Mouse (Mus musculus): ENCODE measurements at regions not wholly inside any gene's neighbourhood (a gene's known extent, or its start where the extent isn't known, plus 50 kb on each side); places are given as distances from the start of the nearest gene placed in this dataset. TPM values are rescaled to one million over a fixed set of nuclear protein-coding genes. Genes with fewer than 3 reads are reported as not detected.
"Not testable (repeated sequence)": the region's sequence is repeated elsewhere in the genome, so short reads cannot be mapped to it uniquely, and the experiment has no call there.

DNA sequence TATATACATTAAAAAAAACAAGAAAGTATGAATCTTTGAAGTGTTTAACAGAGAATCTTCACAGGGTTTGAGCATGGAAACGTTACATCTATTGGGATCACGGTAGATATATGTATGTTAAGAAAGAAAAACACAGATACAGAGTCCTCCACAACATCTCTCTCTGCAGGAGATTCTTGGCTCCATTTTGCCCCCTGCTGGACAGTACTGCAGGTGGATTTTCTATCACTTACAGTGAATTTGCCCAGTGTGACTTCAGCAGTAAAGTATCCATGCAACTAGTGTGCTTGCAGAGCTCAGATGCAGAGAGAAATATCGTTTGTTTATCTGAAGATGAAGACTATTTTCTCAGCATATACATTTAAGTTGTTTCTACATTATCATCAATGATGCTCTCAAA, 1071.5 kb downstream of the Adam6a start:
- Histone ChIP-seq H3K4me1 (ENCODE audit: insufficient read depth, low read length) (no peaks in the 10 kb centered on the region), H3K9ac (replicated peaks; ENCODE audit: low read length, poor library complexity, severe bottlenecking) (no peak overlapping the region), H3K36me3 (ENCODE audit: insufficient read depth, low read length) (no peaks in the 10 kb centered on the region), H3K4me2 (ENCODE audit: low read depth, low read length, poor library complexity, severe bottlenecking) (no peak overlapping the region), H3K9me3 (ENCODE audit: low read length) (peaks cover 40% of the 10 kb centered on the region; the same call in 1 of the 2 replicates), H3K27me3 (ENCODE audit: insufficient read depth, low read length) (no peaks in the 10 kb centered on the region), H3K27ac (ENCODE audit: low read depth, low read length) (no peak overlapping the region), H3K4me3 (ENCODE audit: low read depth, low read length) (no peak overlapping the region)
- WGBS = 58% methylated on average over 3 of the region's 3 CpGs
- no peak for ATAC-seq (ENCODE audit: low FRiP score)
- TF ChIP-seq CTCF (IDR thresholded peaks at IDR 0.05) = no peak
- no peak for DNase-seq (ENCODE audit: low spot score)

DNA sequence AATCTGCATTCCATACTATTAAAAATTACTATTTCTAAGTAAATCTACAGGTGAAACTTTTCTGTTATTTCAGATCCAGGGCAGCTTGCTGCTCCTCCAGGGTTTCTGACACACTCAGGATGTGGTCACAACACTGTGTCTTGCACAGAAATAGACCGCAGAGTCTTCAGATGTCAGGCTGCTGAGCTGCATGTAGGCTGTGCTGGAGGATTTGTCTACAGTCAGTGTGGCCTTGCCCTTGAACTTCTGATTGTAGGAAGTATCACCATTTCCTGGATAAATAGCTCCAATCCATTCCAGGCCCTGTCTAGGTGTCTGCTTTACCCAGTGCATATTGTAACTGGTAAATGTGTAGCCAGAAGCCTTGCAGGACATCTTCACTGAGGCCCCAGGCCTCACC, 1072.0 kb downstream of the Adam6a start:
- Histone ChIP-seq H3K36me3 (ENCODE audit: insufficient read depth, low read length) (no peaks in the 10 kb centered on the region), H3K4me2 (ENCODE audit: low read depth, low read length, poor library complexity, severe bottlenecking) (no peak overlapping the region), H3K4me1 (ENCODE audit: insufficient read depth, low read length) (no peaks in the 10 kb centered on the region), H3K9ac (replicated peaks; ENCODE audit: low read length, poor library complexity, severe bottlenecking) (no peak overlapping the region), H3K9me3 (ENCODE audit: low read length) (peaks cover 36% of the 10 kb centered on the region; the same call in 1 of the 2 replicates), H3K4me3 (ENCODE audit: low read depth, low read length) (no peak overlapping the region), H3K27me3 (ENCODE audit: insufficient read depth, low read length) (no peaks in the 10 kb centered on the region), H3K27ac (ENCODE audit: low read depth, low read length) (no peak overlapping the region)
- DNase-seq (ENCODE audit: low spot score) (no peak), ATAC-seq (ENCODE audit: low FRiP score) (no peak)
- no peak for TF ChIP-seq CTCF (IDR thresholded peaks at IDR 0.05)
- 90% methylated on average over 1 of the region's 1 CpGs for WGBS

DNA sequence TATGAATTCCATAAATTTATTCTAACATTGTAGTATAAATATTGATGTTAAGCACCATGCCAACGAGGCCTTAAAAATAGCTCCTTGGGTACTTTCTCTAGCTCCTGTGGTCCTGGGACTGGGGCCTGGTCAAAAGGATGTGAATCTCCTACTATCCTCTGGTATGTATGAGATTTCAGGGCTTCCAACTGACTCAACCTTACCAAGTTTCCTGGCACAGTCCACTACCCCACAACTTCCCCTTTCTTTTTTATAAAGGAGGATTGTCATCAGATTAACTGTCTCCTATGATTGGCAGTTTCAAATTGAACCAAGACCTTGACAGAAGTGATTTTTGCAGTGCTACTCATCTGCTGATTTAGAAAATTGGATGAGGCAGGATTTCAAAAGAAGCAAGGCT, 1097.4 kb downstream of the Adam6a start:
- Histone ChIP-seq H3K27me3 (ENCODE audit: insufficient read depth, low read length) (no peaks in the 10 kb centered on the region), H3K27ac (ENCODE audit: low read depth, low read length) (no peak overlapping the region), H3K4me3 (ENCODE audit: low read depth, low read length) (no peak overlapping the region), H3K4me2 (ENCODE audit: low read depth, low read length, poor library complexity, severe bottlenecking) (no peak overlapping the region), H3K9me3 (ENCODE audit: low read length) (peaks cover 4% of the 10 kb centered on the region), H3K9ac (replicated peaks; ENCODE audit: low read length, poor library complexity, severe bottlenecking) (no peak overlapping the region), H3K36me3 (ENCODE audit: insufficient read depth, low read length) (no peaks in the 10 kb centered on the region), H3K4me1 (ENCODE audit: insufficient read depth, low read length) (no peaks in the 10 kb centered on the region)
- 63% methylated on average over 1 of the region's 1 CpGs for WGBS
- DNase-seq (ENCODE audit: low spot score) (no peak), ATAC-seq (ENCODE audit: low FRiP score) (no peak)
- no peak for TF ChIP-seq CTCF (IDR thresholded peaks at IDR 0.05)

DNA sequence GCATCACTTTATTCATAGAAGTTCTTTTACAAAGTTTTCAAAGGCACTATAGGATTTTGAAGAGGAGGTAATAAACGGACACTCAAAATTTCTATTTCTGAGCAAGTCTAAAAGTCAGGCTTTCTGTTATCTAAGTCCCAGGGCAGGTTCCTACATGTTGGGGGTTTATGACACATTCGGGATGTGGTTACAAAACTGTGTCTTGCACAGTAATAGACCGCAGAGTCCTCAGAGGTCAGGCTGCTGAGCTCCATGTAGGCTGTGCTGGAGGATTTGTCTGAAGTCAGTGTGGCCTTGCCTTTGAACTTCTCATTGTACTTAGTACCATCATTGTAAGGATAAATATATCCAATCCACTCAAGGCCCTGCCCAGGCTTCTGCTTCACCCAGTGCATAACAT, 1102.7 kb downstream of the Adam6a start:
- Histone ChIP-seq H3K36me3 (ENCODE audit: insufficient read depth, low read length) (no peaks in the 10 kb centered on the region), H3K4me2 (ENCODE audit: low read depth, low read length, poor library complexity, severe bottlenecking) (no peak overlapping the region), H3K4me3 (ENCODE audit: low read depth, low read length) (no peak overlapping the region), H3K27me3 (ENCODE audit: insufficient read depth, low read length) (no peaks in the 10 kb centered on the region), H3K27ac (ENCODE audit: low read depth, low read length) (no peak overlapping the region), H3K9ac (replicated peaks; ENCODE audit: low read length, poor library complexity, severe bottlenecking) (no peak overlapping the region), H3K4me1 (ENCODE audit: insufficient read depth, low read length) (no peaks in the 10 kb centered on the region), H3K9me3 (ENCODE audit: low read length) (peaks cover 9% of the 10 kb centered on the region)
- TF ChIP-seq CTCF (IDR thresholded peaks at IDR 0.05) = no peak
- 82% methylated on average over 3 of the region's 3 CpGs for WGBS
- no peak for ATAC-seq (ENCODE audit: low FRiP score)
- no peak for DNase-seq (ENCODE audit: low spot score)

DNA sequence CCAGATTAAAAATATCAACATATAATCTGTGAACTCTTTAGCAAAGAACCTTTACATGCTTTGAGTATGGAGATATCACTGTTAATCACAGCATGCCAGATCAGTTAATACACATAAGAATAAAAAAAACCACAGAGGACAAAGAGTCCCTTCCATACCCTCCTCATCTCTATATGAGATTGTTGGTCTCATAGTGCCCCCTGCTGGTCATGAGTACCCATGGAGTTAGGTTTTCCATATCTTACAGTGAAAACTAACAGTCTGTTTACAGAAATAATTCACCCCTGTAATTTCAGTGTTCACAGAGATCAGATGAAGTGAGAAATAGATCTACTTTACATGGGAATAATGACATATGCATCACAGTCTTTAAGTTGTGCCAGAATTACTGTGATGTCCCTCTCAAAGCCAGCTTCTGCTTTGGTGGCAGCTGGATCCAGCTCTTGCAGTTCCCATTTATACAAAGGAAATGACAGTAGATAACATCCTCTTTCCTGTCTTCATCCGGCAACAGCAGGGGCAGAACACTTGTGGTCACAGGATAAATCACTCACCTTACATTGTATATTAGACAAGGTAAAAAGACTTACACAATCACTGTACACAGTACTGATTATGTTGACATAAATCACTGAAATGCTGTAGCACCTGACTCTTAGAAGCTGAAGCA, 1106.9 kb downstream of the Adam6a start:
- 91% methylated on average over 1 of the region's 1 CpGs for WGBS
- ATAC-seq (ENCODE audit: low FRiP score); H3K4me3 ChIP-seq (ENCODE audit: low read depth, low read length); H3K27me3 ChIP-seq (ENCODE audit: insufficient read depth, low read length); H3K9ac ChIP-seq (replicated peaks; ENCODE audit: low read length, poor library complexity, severe bottlenecking); DNase-seq (ENCODE audit: low spot score); H3K9me3 ChIP-seq (ENCODE audit: low read length); H3K4me1 ChIP-seq (ENCODE audit: insufficient read depth, low read length); H3K27ac ChIP-seq (ENCODE audit: low read depth, low read length); H3K36me3 ChIP-seq (ENCODE audit: insufficient read depth, low read length); H3K4me2 ChIP-seq (ENCODE audit: low read depth, low read length, poor library complexity, severe bottlenecking): not testable (repeated sequence)

DNA sequence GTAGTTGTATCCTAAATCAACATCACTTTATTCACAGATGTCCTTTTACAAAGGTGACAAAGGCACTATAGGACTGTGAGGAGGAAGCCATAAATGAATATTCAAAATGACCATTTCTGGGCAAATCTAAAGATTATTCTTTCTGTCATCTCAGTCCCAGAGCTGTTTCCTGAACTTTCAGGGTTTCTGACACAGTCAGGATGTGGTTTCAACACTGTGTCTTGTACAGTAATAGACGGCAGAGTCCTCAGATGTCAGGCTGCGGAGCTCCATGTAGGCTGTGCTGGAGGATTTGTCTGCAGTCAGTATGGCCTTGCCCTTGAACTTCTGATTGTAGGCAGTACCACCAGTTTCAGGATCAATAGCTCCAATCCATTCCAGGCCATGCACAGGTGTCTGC, 1113.4 kb downstream of the Adam6a start:
- DNase-seq (ENCODE audit: low spot score); H3K9ac ChIP-seq (replicated peaks; ENCODE audit: low read length, poor library complexity, severe bottlenecking): not testable (repeated sequence)

More for the DNA sequence above, 1113.4 kb downstream of the Adam6a start:
- not testable (repeated sequence) for H3K4me2 ChIP-seq (ENCODE audit: low read depth, low read length, poor library complexity, severe bottlenecking); H3K27ac ChIP-seq (ENCODE audit: low read depth, low read length); H3K27me3 ChIP-seq (ENCODE audit: insufficient read depth, low read length); H3K4me3 ChIP-seq (ENCODE audit: low read depth, low read length); H3K4me1 ChIP-seq (ENCODE audit: insufficient read depth, low read length); H3K9me3 ChIP-seq (ENCODE audit: low read length); H3K36me3 ChIP-seq (ENCODE audit: insufficient read depth, low read length); ATAC-seq (ENCODE audit: low FRiP score)
- WGBS = 88% methylated on average over 1 of the region's 2 CpGs

Small RNAs in the stretch of these regions (microRNA-seq; reads per million reads assigned to microRNA genes)
- gene Mir7094-1 (ENCODE audit: borderline number of aligned reads) (not detected), gene Mir7094-2 (ENCODE audit: borderline number of aligned reads) (not detected)
